Mouse (Mus musculus): Measurements from ENCODE around the gene Grk6. TPM values are rescaled to one million over a fixed set of nuclear protein-coding genes. Genes with fewer than 3 reads are reported as not detected.

Gene Grk6
- polyA plus RNA-seq, 1 experiment, result 228 TPM

DNA sequence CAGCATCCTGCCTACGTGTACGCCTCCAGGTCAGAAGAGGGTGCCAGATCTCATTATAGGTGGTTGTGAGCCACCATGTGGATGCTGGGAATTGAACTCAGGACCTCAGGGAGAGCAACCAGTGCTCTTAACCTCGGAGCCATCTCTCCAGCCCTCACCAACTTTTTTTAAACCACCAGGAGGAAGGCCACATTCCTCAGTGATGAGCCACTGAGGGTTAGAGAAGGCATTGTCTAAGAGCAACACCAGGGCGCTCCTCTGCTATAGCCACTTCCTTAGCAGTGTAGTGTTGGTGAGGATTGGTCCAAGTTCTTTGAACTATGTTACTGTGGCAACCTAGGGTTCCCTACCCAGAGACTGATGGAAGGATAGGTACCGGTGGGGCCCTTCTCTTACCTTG lies 30.9 kb downstream of the Grk6 start:
- Histone ChIP-seq H3K4me3 (ENCODE audit: control insufficient read depth, insufficient read depth, low read length) (no peak overlapping the region), H3K4me1 (replicated peaks; ENCODE audit: control insufficient read depth, insufficient read depth, low read length) (peaks cover 29% of the 10 kb centered on the region), H3K36me3 (ENCODE audit: control insufficient read depth, insufficient read depth, low read length) (no peaks in the 10 kb centered on the region), H3K27me3 (ENCODE audit: control insufficient read depth, insufficient read depth, low read length) (peaks cover 10% of the 10 kb centered on the region; the same call in 1 of the 2 replicates), H3K27ac (ENCODE audit: control insufficient read depth, insufficient read depth, low read length) (no peak overlapping the region)
- WGBS, result 94% methylated on average over 5 of the region's 5 CpGs
- no peak for TF ChIP-seq CTCF (IDR thresholded peaks at IDR 0.05; ENCODE audit: borderline replicate concordance, control insufficient read depth, extremely low read depth, insufficient read depth, low read length, poor library complexity)
- no peak for TF ChIP-seq POLR2A (IDR thresholded peaks at IDR 0.05; ENCODE audit: control insufficient read depth, extremely low read depth, insufficient read depth, low read length, poor library complexity)
- DNase-seq, result no peak

DNA sequence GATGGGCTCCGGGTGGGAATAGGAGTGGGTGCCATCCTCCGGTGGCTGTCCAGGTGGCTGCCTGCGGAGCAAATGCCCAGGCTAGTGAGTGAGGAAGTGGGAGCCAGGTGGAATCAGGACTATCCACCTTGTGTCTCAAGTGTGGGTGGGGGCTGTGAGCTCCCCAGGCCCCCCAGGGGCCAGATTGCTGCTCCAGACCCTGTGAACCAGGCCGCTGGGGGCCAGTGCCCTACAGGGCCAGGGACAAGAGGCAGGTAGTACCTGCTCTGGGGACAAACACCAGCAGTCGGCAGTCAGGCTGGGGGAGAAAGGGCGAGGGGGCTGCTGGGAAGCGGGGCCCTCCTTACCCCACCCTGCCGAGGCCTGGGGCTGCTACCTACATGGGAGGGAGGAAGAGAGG lies 31.4 kb downstream of the Grk6 start:
- H3K4me3 ChIP-seq (ENCODE audit: control insufficient read depth, insufficient read depth, low read length), result no peak overlapping the region

DNA sequence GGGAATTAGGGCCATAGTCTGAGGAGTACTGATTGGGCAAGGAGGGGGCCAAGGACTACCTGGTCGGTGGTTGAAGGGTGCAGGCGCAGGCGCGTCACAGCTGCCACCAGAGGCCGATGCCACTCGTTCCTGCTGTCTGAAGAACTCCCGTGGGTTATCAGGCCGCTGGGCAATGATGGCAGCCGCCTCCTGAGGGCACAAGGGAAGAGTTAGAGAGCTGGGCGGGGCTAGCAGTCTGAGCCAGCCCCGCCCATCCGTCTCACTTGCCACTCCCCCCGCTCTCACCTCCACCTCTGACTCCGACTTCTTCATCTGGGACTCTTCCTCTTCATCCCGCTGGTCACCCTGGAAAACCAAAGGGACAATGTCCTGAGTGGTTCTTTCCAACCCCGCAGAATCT lies 32.6 kb downstream of the Grk6 start:
- no peak for TF ChIP-seq CTCF (IDR thresholded peaks at IDR 0.05; ENCODE audit: borderline replicate concordance, control insufficient read depth, extremely low read depth, insufficient read depth, low read length, poor library complexity)
- TF ChIP-seq POLR2A (IDR thresholded peaks at IDR 0.05; ENCODE audit: control insufficient read depth, extremely low read depth, insufficient read depth, low read length, poor library complexity), result no peak
- WGBS, result 85% methylated on average over 16 of the region's 16 CpGs
- Histone ChIP-seq H3K27me3 (ENCODE audit: control insufficient read depth, insufficient read depth, low read length) (peaks cover under 1% of the 10 kb centered on the region; the same call in 1 of the 2 replicates), H3K4me1 (replicated peaks; ENCODE audit: control insufficient read depth, insufficient read depth, low read length) (peaks cover 12% of the 10 kb centered on the region), H3K36me3 (ENCODE audit: control insufficient read depth, insufficient read depth, low read length) (no peaks in the 10 kb centered on the region), H3K27ac (ENCODE audit: control insufficient read depth, insufficient read depth, low read length) (no peak overlapping the region), H3K4me3 (ENCODE audit: control insufficient read depth, insufficient read depth, low read length) (no peak overlapping the region)
- DNase-seq, result no peak

More for the DNA sequence above, 31.4 kb downstream of the Grk6 start:
- over 99% methylated on average over 8 of the region's 8 CpGs for WGBS
- Histone ChIP-seq H3K27ac (ENCODE audit: control insufficient read depth, insufficient read depth, low read length) (no peak overlapping the region), H3K4me1 (replicated peaks; ENCODE audit: control insufficient read depth, insufficient read depth, low read length) (peaks cover 24% of the 10 kb centered on the region), H3K27me3 (ENCODE audit: control insufficient read depth, insufficient read depth, low read length) (peaks cover 10% of the 10 kb centered on the region; the same call in 1 of the 2 replicates), H3K36me3 (ENCODE audit: control insufficient read depth, insufficient read depth, low read length) (no peaks in the 10 kb centered on the region)
- DNase-seq, result no peak
- no peak for TF ChIP-seq CTCF (IDR thresholded peaks at IDR 0.05; ENCODE audit: borderline replicate concordance, control insufficient read depth, extremely low read depth, insufficient read depth, low read length, poor library complexity)
- no peak for TF ChIP-seq POLR2A (IDR thresholded peaks at IDR 0.05; ENCODE audit: control insufficient read depth, extremely low read depth, insufficient read depth, low read length, poor library complexity)

DNA sequence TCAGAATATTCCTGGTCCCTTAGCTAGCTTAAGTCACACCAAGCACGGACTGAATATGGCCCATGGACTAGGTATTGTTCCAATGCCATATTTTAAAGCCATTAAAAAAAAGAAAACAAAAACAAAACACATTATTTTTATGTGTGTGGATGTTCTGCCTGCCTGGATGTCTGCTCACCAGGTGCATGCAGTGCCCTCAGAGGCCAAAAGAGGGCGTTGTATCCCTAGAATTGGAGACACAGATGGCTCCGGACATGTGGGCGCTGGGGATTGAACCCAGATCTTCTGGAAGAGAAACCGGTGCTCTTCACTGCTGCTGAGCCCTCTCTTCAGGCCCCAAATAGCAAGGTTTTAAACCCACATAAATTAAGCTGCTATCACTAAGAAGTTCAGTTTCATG lies 33.2 kb downstream of the Grk6 start:
- TF ChIP-seq CTCF (IDR thresholded peaks at IDR 0.05; ENCODE audit: borderline replicate concordance, control insufficient read depth, extremely low read depth, insufficient read depth, low read length, poor library complexity) (no peak), POLR2A (IDR thresholded peaks at IDR 0.05; ENCODE audit: control insufficient read depth, extremely low read depth, insufficient read depth, low read length, poor library complexity) (no peak)
- no peak overlapping the region for H3K27ac ChIP-seq (ENCODE audit: control insufficient read depth, insufficient read depth, low read length)
- DNase-seq, result no peak
- no peaks in the 10 kb centered on the region; the same call in 1 of the 2 replicates for H3K27me3 ChIP-seq (ENCODE audit: control insufficient read depth, insufficient read depth, low read length)
- H3K36me3 ChIP-seq (ENCODE audit: control insufficient read depth, insufficient read depth, low read length), result no peaks in the 10 kb centered on the region
- 76% methylated on average over 5 of the region's 5 CpGs for WGBS
- H3K4me3 ChIP-seq (ENCODE audit: control insufficient read depth, insufficient read depth, low read length), result no peak overlapping the region
- peaks cover 10% of the 10 kb centered on the region for H3K4me1 ChIP-seq (replicated peaks; ENCODE audit: control insufficient read depth, insufficient read depth, low read length)

DNA sequence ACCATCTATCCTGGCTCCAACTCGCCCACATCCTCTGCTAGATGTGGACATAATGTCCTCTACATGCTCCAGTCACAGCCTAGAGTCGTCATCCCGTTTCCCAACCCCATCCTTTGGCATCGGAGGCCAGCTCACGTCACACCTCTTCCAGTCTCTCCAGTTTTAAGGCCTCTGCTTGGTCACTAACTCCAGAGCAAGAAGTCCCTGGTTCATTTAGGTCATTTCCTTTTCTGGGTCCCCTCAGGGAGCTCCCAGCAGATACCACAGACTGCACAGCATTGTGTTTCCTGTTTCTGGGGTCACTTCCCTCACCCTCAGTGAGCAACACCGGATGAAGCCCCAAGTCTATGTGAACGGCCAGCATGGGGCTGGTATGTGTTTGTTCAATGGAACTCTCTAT lies 34.1 kb downstream of the Grk6 start:
- 36% methylated on average over 7 of the region's 7 CpGs for WGBS
- DNase-seq, result no peak
- TF ChIP-seq CTCF (IDR thresholded peaks at IDR 0.05; ENCODE audit: borderline replicate concordance, control insufficient read depth, extremely low read depth, insufficient read depth, low read length, poor library complexity), result no peak
- no peak for TF ChIP-seq POLR2A (IDR thresholded peaks at IDR 0.05; ENCODE audit: control insufficient read depth, extremely low read depth, insufficient read depth, low read length, poor library complexity)
- H3K27me3 ChIP-seq (ENCODE audit: control insufficient read depth, insufficient read depth, low read length), result no peaks in the 10 kb centered on the region; the same call in 1 of the 2 replicates
- peaks cover 10% of the 10 kb centered on the region for H3K4me1 ChIP-seq (replicated peaks; ENCODE audit: control insufficient read depth, insufficient read depth, low read length)
- no peak overlapping the region for H3K4me3 ChIP-seq (ENCODE audit: control insufficient read depth, insufficient read depth, low read length)
- H3K27ac ChIP-seq (ENCODE audit: control insufficient read depth, insufficient read depth, low read length), result no peak overlapping the region
- H3K36me3 ChIP-seq (ENCODE audit: control insufficient read depth, insufficient read depth, low read length), result no peaks in the 10 kb centered on the region

DNA sequence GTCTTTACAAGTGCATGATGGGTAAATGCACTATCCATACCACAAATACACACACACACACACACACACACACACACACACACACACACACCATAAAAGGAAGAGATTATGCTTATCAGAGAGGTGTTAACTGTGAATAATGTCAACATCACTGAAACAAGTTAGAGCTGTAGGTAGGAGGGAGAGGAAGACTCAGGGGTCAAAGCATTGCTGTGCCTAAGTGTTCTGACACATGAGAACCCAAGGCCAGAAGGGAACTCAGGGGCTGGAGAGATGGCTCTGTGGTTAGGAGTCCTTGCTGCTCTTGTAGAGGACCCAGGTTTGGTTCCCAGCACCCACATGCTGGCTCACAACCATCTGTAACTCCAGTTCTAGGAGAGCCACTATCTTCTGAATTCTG lies 35.1 kb downstream of the Grk6 start:
- Histone ChIP-seq H3K4me1 (replicated peaks; ENCODE audit: control insufficient read depth, insufficient read depth, low read length) (peaks cover 19% of the 10 kb centered on the region), H3K27ac (ENCODE audit: control insufficient read depth, insufficient read depth, low read length) (no peak overlapping the region), H3K27me3 (ENCODE audit: control insufficient read depth, insufficient read depth, low read length) (no peaks in the 10 kb centered on the region; the same call in 1 of the 2 replicates), H3K36me3 (ENCODE audit: control insufficient read depth, insufficient read depth, low read length) (no peaks in the 10 kb centered on the region), H3K4me3 (ENCODE audit: control insufficient read depth, insufficient read depth, low read length) (no peak overlapping the region)
- DNase-seq, result no peak
- no peak for TF ChIP-seq CTCF (IDR thresholded peaks at IDR 0.05; ENCODE audit: borderline replicate concordance, control insufficient read depth, extremely low read depth, insufficient read depth, low read length, poor library complexity)

DNA sequence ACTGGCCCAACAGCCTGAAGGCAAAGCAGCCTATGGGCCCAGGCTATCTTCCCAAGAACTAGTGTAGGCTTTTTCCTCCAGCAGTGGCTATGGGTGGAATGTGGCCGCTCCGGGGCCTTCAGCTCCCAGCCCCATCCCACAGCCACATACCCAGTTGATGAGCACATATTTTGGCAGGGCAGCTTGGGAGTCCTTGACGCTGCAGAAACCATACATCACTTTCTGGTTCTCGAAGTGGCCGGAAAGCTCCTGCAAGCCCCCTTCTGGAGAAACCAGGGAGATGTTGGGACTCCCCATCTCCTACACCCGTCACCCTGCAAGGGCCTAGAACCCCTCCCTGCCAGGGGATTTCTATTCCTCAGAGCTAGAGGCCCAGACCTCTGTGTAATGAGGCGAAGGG lies 37.7 kb downstream of the Grk6 start:
- Histone ChIP-seq H3K4me1 (replicated peaks; ENCODE audit: control insufficient read depth, insufficient read depth, low read length) (peaks cover 28% of the 10 kb centered on the region), H3K36me3 (ENCODE audit: control insufficient read depth, insufficient read depth, low read length) (no peaks in the 10 kb centered on the region), H3K27me3 (ENCODE audit: control insufficient read depth, insufficient read depth, low read length) (peaks cover 5% of the 10 kb centered on the region), H3K27ac (ENCODE audit: control insufficient read depth, insufficient read depth, low read length) (no peak overlapping the region), H3K4me3 (ENCODE audit: control insufficient read depth, insufficient read depth, low read length) (no peak overlapping the region)
- no peak for DNase-seq
- TF ChIP-seq POLR2A (IDR thresholded peaks at IDR 0.05; ENCODE audit: control insufficient read depth, extremely low read depth, insufficient read depth, low read length, poor library complexity) (no peak), CTCF (IDR thresholded peaks at IDR 0.05; ENCODE audit: borderline replicate concordance, control insufficient read depth, extremely low read depth, insufficient read depth, low read length, poor library complexity) (no peak)
- 95% methylated on average over 7 of the region's 7 CpGs for WGBS
